Mouse (Mus musculus): ENCODE data around the gene Ahdc1.

The Ahdc1 gene

DNA sequence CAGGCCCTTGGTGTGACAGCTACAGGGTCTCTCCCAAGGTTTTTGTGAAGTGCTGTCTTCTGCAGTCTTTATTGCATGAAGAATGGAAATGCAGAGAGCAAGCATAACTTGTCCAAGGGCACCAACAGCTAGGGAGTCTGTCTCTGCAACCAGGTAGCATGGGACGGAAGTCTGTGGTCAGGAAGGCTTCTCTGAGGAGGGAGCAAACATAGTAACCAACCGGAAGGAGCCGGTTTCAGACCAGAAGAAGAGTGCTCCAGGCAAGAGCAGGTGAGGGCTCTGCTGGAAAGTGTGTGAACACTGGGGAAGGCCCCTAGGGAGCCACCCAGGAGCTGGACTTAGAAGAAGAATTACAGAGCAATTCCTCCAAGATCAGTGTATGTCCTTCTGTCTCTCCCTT, 39.0 kb upstream of the Ahdc1 start:
- H3K36me3 ChIP-seq (ENCODE audit: insufficient read depth, low read length) = no peaks in the 10 kb centered on the region
- peaks cover 97% of the 10 kb centered on the region for H3K4me1 ChIP-seq (replicated peaks; ENCODE audit: low read depth, low read length)
- TF ChIP-seq NANOG (IDR thresholded peaks at IDR 0.05; ENCODE audit: borderline replicate concordance, low read length) (no peak), POU5F1 (IDR thresholded peaks at IDR 0.05; ENCODE audit: borderline replicate concordance, low read length) (no peak), CTCF (conservative IDR thresholded peaks at IDR 0.05; ENCODE audit: low read length) (no peak)
- no peaks in the 10 kb centered on the region for H3K9me3 ChIP-seq (ENCODE audit: low read length)
- peaks cover 3% of the 10 kb centered on the region for H3K27me3 ChIP-seq (ENCODE audit: insufficient read depth, low read length)
- H3K4me3 ChIP-seq (replicated peaks; ENCODE audit: low read length) = 0 out of 2 replicates have a peak overlapping the region, but pooled peaks have one; percentile 71

GRCm38 (mm10) chr4:132972556-132972955, 38.5 kb upstream of the Ahdc1 start:
- H3K4me3 ChIP-seq (replicated peaks; ENCODE audit: low read length) = 0 out of 2 replicates have a peak overlapping the region, but pooled peaks have one; percentile 71
- H3K36me3 ChIP-seq (ENCODE audit: insufficient read depth, low read length) = no peaks in the 10 kb centered on the region
- no peak for TF ChIP-seq POU5F1 (IDR thresholded peaks at IDR 0.05; ENCODE audit: borderline replicate concordance, low read length)
- no peak for TF ChIP-seq CTCF (conservative IDR thresholded peaks at IDR 0.05; ENCODE audit: low read length)
- TF ChIP-seq NANOG (IDR thresholded peaks at IDR 0.05; ENCODE audit: borderline replicate concordance, low read length) = no peak
- H3K4me1 ChIP-seq (replicated peaks; ENCODE audit: low read depth, low read length) = peaks cover 97% of the 10 kb centered on the region
- H3K9me3 ChIP-seq (ENCODE audit: low read length) = no peaks in the 10 kb centered on the region
- peaks cover 3% of the 10 kb centered on the region for H3K27me3 ChIP-seq (ENCODE audit: insufficient read depth, low read length)

- Histone ChIP-seq H3K27me3 (ENCODE audit: insufficient read depth, low read length) (peaks cover 3% of the 10 kb centered on the region), H3K4me3 (replicated peaks; ENCODE audit: low read length) (peak overlapping the region; percentile 71; the same call in 1 of the 2 replicates), H3K4me1 (replicated peaks; ENCODE audit: low read depth, low read length) (peaks cover 96% of the 10 kb centered on the region), H3K9me3 (ENCODE audit: low read length) (no peaks in the 10 kb centered on the region), H3K36me3 (ENCODE audit: insufficient read depth, low read length) (no peaks in the 10 kb centered on the region)
- TF ChIP-seq CTCF (conservative IDR thresholded peaks at IDR 0.05; ENCODE audit: low read length) (no peak), NANOG (IDR thresholded peaks at IDR 0.05; ENCODE audit: borderline replicate concordance, low read length) (no peak), POU5F1 (IDR thresholded peaks at IDR 0.05; ENCODE audit: borderline replicate concordance, low read length) (no peak)
These were observed 37.9 kb upstream of the Ahdc1 start for GRCm38 (mm10) chr4:132973186-132973585.

DNA sequence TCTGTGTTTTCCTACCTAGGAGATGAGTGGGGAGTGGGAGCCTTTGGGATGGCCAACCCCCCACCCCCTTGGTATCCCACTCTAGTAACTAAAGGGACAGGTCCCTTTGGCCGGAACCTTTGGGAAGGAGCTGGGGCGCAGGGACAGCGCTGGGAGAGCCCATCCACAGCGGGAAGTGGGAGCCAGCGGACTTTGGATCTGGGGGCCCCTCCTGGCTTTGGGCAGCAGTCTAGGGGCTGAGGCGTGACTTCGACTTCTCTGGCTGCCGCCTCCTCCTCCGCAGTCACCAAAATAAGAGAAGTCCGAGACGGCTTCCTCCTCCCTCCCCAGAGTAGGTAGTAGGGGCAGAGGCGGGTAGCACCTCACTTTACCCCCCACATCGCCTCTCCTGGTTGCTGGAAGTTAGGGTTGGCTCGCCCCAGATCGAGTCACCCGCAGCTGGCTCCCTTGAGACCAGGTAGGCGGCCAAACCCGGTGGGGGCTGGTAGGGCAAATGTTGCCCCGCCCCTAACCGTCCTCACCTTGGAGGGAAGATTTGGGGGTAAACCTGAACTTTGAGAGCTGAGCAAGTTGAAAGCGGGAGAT, 37.2 kb upstream of the Ahdc1 start, which contains the start of gene Fgr:
Gene Fgr (plus strand): TSS at position 282 of the 585 bp plus-strand sequence.
- Histone ChIP-seq H3K9me3 (ENCODE audit: low read length) (no peaks in the 10 kb centered on the region), H3K27me3 (ENCODE audit: insufficient read depth, low read length) (peaks cover 3% of the 10 kb centered on the region), H3K36me3 (ENCODE audit: insufficient read depth, low read length) (no peaks in the 10 kb centered on the region), H3K4me3 (replicated peaks; ENCODE audit: low read length) (peak within 1 kb of the TSS; percentile 71), H3K4me1 (replicated peaks; ENCODE audit: low read depth, low read length) (peaks cover 97% of the 10 kb centered on the region)
- TF ChIP-seq POU5F1 (IDR thresholded peaks at IDR 0.05; ENCODE audit: borderline replicate concordance, low read length) (no peak), CTCF (conservative IDR thresholded peaks at IDR 0.05; ENCODE audit: low read length) (no peak), NANOG (IDR thresholded peaks at IDR 0.05; ENCODE audit: borderline replicate concordance, low read length) (no peak)

- no peaks in the 10 kb centered on the region for H3K9me3 ChIP-seq (ENCODE audit: low read length)
- peak overlapping the region; percentile 71 for H3K4me3 ChIP-seq (replicated peaks; ENCODE audit: low read length)
- H3K27me3 ChIP-seq (ENCODE audit: insufficient read depth, low read length) = peaks cover 3% of the 10 kb centered on the region
- TF ChIP-seq POU5F1 (IDR thresholded peaks at IDR 0.05; ENCODE audit: borderline replicate concordance, low read length) (no peak), NANOG (IDR thresholded peaks at IDR 0.05; ENCODE audit: borderline replicate concordance, low read length) (no peak), CTCF (conservative IDR thresholded peaks at IDR 0.05; ENCODE audit: low read length) (no peak)
- peaks cover 96% of the 10 kb centered on the region for H3K4me1 ChIP-seq (replicated peaks; ENCODE audit: low read depth, low read length)
- no peaks in the 10 kb centered on the region for H3K36me3 ChIP-seq (ENCODE audit: insufficient read depth, low read length)
These were observed 36.2 kb upstream of the Ahdc1 start for GRCm38 (mm10) chr4:132974904-132975303.

GRCm38 (mm10) chr4:132975791-132976190, 35.3 kb upstream of the Ahdc1 start:
- H3K27me3 ChIP-seq (ENCODE audit: insufficient read depth, low read length) = peaks cover 3% of the 10 kb centered on the region
- no peaks in the 10 kb centered on the region for H3K9me3 ChIP-seq (ENCODE audit: low read length)
- peaks cover 96% of the 10 kb centered on the region for H3K4me1 ChIP-seq (replicated peaks; ENCODE audit: low read depth, low read length)
- no peak for TF ChIP-seq CTCF (conservative IDR thresholded peaks at IDR 0.05; ENCODE audit: low read length)
- no peak for TF ChIP-seq POU5F1 (IDR thresholded peaks at IDR 0.05; ENCODE audit: borderline replicate concordance, low read length)
- H3K36me3 ChIP-seq (ENCODE audit: insufficient read depth, low read length) = no peaks in the 10 kb centered on the region
- H3K4me3 ChIP-seq (replicated peaks; ENCODE audit: low read length) = peak overlapping the region; percentile 37

DNA sequence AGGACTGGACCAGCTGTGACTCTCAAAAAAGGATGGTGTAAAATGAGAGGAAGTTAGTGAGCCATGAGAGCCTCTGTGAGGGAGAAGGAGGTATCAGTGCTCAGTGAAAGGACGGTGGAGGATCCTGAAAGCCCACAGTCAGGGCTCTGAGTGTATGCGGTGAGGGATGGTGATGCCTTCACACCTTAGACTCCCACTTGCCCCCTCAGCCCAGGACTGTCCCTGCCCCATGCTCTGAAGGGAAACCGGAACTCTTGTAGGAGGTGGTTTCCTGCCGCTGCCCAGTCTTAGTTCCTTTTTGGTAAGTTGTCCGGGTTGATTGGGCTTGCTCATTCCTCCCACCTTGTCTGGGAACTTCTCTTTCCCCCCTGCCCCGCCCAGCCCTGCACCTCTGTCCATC, 34.3 kb upstream of the Ahdc1 start:
- TF ChIP-seq POU5F1 (IDR thresholded peaks at IDR 0.05; ENCODE audit: borderline replicate concordance, low read length) (no peak), CTCF (conservative IDR thresholded peaks at IDR 0.05; ENCODE audit: low read length) (no peak), NANOG (IDR thresholded peaks at IDR 0.05; ENCODE audit: borderline replicate concordance, low read length) (no peak)
- Histone ChIP-seq H3K4me3 (replicated peaks; ENCODE audit: low read length) (peak overlapping the region; percentile 37), H3K36me3 (ENCODE audit: insufficient read depth, low read length) (no peaks in the 10 kb centered on the region), H3K27me3 (ENCODE audit: insufficient read depth, low read length) (peaks cover 3% of the 10 kb centered on the region), H3K4me1 (replicated peaks; ENCODE audit: low read depth, low read length) (peaks cover 97% of the 10 kb centered on the region), H3K9me3 (ENCODE audit: low read length) (no peaks in the 10 kb centered on the region)

- TF ChIP-seq POU5F1 (IDR thresholded peaks at IDR 0.05; ENCODE audit: borderline replicate concordance, low read length) (no peak), CTCF (conservative IDR thresholded peaks at IDR 0.05; ENCODE audit: low read length) (no peak)
These were observed 33.5 kb upstream of the Ahdc1 start for GRCm38 (mm10) chr4:132977597-132977996.

DNA sequence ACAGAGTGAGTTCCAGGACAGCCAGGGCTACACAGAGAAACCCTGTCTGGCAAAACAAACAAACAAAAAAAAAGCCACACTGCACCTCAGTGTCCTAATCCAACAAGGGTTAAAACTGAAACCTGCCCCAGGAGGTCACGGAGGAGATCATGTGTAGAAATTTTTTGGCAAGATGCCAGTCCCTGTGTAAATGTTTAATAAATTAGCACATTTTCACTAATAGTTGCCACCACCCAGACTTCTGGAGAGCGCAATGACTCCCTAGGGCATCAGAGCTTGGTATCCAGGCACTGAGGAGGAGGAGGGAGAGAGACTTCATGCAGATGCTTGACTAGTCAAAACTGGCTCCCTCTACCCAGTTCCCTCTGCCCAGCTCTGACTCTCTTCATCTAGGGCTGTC, 31.9 kb upstream of the Ahdc1 start:
- no peaks in the 10 kb centered on the region for H3K36me3 ChIP-seq (ENCODE audit: insufficient read depth, low read length)
- H3K9me3 ChIP-seq (ENCODE audit: low read length) = no peaks in the 10 kb centered on the region
- TF ChIP-seq CTCF (conservative IDR thresholded peaks at IDR 0.05; ENCODE audit: low read length) (no peak), NANOG (IDR thresholded peaks at IDR 0.05; ENCODE audit: borderline replicate concordance, low read length) (no peak), POU5F1 (IDR thresholded peaks at IDR 0.05; ENCODE audit: borderline replicate concordance, low read length) (no peak)
- H3K4me1 ChIP-seq (replicated peaks; ENCODE audit: low read depth, low read length) = peaks cover 97% of the 10 kb centered on the region
- H3K27me3 ChIP-seq (ENCODE audit: insufficient read depth, low read length) = peaks cover 3% of the 10 kb centered on the region; the same call in 1 of the 2 replicates
- H3K4me3 ChIP-seq (replicated peaks; ENCODE audit: low read length) = no peak overlapping the region

More at GRCm38 (mm10) chr4:132977597-132977996, 33.5 kb upstream of the Ahdc1 start:
- Histone ChIP-seq H3K36me3 (ENCODE audit: insufficient read depth, low read length) (no peaks in the 10 kb centered on the region), H3K4me1 (replicated peaks; ENCODE audit: low read depth, low read length) (peaks cover 97% of the 10 kb centered on the region), H3K27me3 (ENCODE audit: insufficient read depth, low read length) (peaks cover 3% of the 10 kb centered on the region), H3K9me3 (ENCODE audit: low read length) (no peaks in the 10 kb centered on the region), H3K4me3 (replicated peaks; ENCODE audit: low read length) (peak overlapping the region; percentile 37)

Data from E14TG2a.4 (cell line).